Mouse (Mus musculus) embryonic facial prominence, embryonic 11.5 days (tissue): Measurements from ENCODE around the gene Nmt1. TPM values are rescaled to one million over a fixed set of nuclear protein-coding genes. Genes with fewer than 3 reads are reported as not detected.

Source experiments
- ATAC-seq: fragments of 200-750 bp; cut with Nextera tagmentation; replicated peaks from 2 replicates; pipeline ENCODE4 v1.8.0; 2017; ENCODE audit warnings: low read depth; ENCODE audit not compliant: insufficient number of reproducible peaks, low FRiP score, low TSS enrichment
- DNase-seq: peaks from one replicate; pipeline ENCODE4 v3.0.0-alpha.2; 2015; ENCODE audit warnings: low spot score
- H3K27ac ChIP-seq: fragments of 300-500 bp; sonication (generic); replicated peaks from 2 replicates; pipeline ENCODE4 v1.5.1; 2014; ENCODE audit warnings: mild to moderate bottlenecking, low read depth, low read length, control low read depth
- H3K27me3 ChIP-seq: fragments of 300-500 bp; sonication (generic); 2 replicates; pipeline ENCODE4 v1.6.1; 2014; ENCODE audit warnings: mild to moderate bottlenecking, low read length, moderate library complexity, mixed read lengths; ENCODE audit not compliant: control insufficient read depth, insufficient read depth
- H3K36me3 ChIP-seq: fragments of 300-500 bp; sonication (generic); replicated peaks from 2 replicates; pipeline ENCODE4 v1.6.1; 2014; ENCODE audit warnings: low read depth, mild to moderate bottlenecking, low read length, moderate library complexity, mixed read lengths; ENCODE audit not compliant: control insufficient read depth, insufficient read depth
- H3K4me1 ChIP-seq: fragments of 300-500 bp; sonication (generic); 2 replicates; pipeline ENCODE4 v1.6.1; 2014; ENCODE audit warnings: low read length, mixed read lengths; ENCODE audit not compliant: control insufficient read depth, insufficient read depth
- H3K4me2 ChIP-seq: fragments of 300-500 bp; sonication (generic); 2 replicates; pipeline ENCODE4 v1.6.1; 2014; ENCODE audit warnings: low read depth, mild to moderate bottlenecking, control low read depth, low read length, moderate library complexity
- H3K4me3 ChIP-seq: fragments of 300-500 bp; sonication (generic); 2 replicates; pipeline ENCODE4 v1.5.1; 2014; ENCODE audit warnings: low read depth, low read length, control low read depth
- H3K9ac ChIP-seq: fragments of 300-500 bp; sonication (generic); replicated peaks from 2 replicates; pipeline ENCODE4 v1.6.1; 2014; ENCODE audit warnings: mild to moderate bottlenecking, control low read depth, low read length
- H3K9me3 ChIP-seq: fragments of 300-500 bp; sonication (generic); replicated peaks from 2 replicates; pipeline ENCODE4 v1.6.1; 2016; ENCODE audit warnings: mild to moderate bottlenecking, low read length, inconsistent platforms, mixed read lengths; ENCODE audit not compliant: control insufficient read depth
- WGBS: fragments of 180-500 bp; shearing (Covaris S2); extraction: QIAGEN DNeasy Blood & Tissue Kit; methylation state at CpG from one replicate; pipeline ENCODE4 v1.1.7; 2014; 5-methylcytosine and 5-hydroxymethylcytosine counted together
- polyA plus RNA-seq: library from polyadenylated mRNA; unstranded; fragments of >200 nt; fragmentation: Nextera tagmentation; extraction: Ambion mirVana; gene quantifications from 2 replicates; pipeline ENCODE4 v1.2.1, GENCODE M21; 2014

Nmt1 gene
- polyA plus RNA-seq, 1 experiment from 2014 or later, result 48.6 TPM

DNA sequence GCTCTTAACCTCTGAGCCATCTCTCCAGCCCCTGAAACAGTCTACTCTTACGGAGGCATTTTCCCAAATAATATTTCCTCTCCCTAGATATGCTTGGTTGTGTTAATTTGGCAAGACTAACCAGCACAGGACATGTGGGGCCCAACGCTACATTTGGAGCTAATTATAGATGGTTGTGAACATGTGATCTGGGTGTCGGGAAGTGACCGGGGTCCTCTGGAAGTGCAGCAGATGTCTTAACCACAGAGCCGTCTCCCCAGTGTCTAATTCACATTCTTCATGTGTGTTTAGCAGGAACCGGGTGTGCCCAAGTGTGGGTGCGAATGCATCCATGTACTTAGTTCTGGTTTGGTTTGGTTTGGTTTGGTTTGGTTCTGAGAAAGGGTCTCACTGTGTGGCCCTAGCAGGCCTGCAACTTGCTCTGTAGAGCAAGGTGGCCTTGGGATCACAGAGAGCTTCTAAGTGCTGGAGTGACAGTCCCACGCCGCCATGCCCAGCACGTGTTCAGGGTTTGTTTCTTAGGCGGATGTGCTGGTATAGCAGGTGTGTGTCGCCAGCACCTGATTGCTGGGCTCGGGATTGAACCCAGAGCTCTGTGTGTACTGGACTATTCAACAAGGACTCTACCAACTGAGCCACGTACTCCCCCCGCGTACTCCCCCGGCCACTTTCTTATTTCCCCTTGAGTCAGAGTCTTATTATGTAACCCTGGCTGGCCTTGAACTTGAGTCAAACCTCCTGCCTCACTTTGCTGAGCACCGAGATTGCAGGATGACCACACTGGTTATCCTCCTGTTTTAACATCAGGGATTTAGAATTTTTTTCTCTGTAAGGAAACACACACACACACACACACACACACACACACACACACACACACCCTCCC lies 25.4 kb downstream of the Nmt1 start:
- H3K36me3 ChIP-seq, result peaks cover 13% of the 10 kb centered on the region
- H3K9ac ChIP-seq, result no peak overlapping the region
- DNase-seq, result no peak
- no peak overlapping the region for H3K27ac ChIP-seq
- no peaks in the 10 kb centered on the region for H3K9me3 ChIP-seq
- no peak for ATAC-seq
- no peaks in the 10 kb centered on the region for H3K4me1 ChIP-seq
- no peaks in the 10 kb centered on the region for H3K27me3 ChIP-seq
- no peak overlapping the region for H3K4me2 ChIP-seq
- whole genome bisulfite sequencing, result 89% methylated on average over 18 of the region's 18 CpGs
- H3K4me3 ChIP-seq, result no peak overlapping the region

DNA sequence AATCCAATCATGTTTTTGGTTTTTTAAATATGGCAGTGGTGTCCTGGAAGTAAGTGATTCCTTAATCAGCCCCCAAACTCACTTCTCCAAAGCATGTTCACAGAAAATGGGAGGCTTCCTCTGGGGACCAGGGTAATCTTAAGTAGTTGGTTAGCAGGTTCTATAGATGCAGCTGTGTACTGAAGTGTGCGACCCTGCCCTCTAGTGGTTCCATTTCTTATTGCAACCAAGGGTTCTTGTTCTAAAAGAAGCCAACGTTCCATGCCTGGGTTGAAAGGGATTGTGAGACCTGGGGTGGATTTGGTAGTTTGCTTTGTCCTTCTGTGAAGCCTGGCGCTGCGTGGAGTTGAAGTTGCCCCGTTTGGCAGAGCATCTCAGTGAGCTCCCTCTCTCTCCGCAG lies 26.8 kb downstream of the Nmt1 start:
- WGBS, result 45% methylated on average over 6 of the region's 6 CpGs
- Histone ChIP-seq H3K9me3 (no peaks in the 10 kb centered on the region), H3K27me3 (no peaks in the 10 kb centered on the region), H3K4me1 (no peaks in the 10 kb centered on the region), H3K4me3 (no peak overlapping the region), H3K36me3 (peaks cover 13% of the 10 kb centered on the region), H3K27ac (no peak overlapping the region), H3K4me2 (no peak overlapping the region), H3K9ac (no peak overlapping the region)
- ATAC-seq, result no peak
- peak; percentile 90 for DNase-seq

DNA sequence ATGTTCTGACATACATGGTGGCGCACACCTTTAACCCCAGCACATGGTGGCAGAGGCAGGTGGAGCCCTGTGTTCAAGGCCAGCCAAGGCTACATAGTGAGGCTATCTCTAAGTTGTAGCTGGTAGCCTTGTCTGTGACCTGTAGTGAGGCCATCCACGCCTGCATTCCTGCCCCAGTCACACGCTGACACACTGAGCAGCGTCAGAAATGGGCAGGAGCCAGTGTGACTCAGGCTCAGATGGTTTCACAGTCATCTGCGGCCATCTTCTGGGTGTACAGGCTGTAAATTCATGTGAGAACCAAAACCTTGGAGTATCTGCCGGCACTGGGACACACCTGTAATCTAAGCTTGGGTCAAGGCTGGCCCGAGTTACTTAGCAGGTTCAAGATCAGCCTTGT lies 28.6 kb downstream of the Nmt1 start:
- no peak overlapping the region for H3K27ac ChIP-seq
- H3K4me3 ChIP-seq, result no peak overlapping the region
- H3K36me3 ChIP-seq, result peaks cover 13% of the 10 kb centered on the region
- DNase-seq (no peak), ATAC-seq (no peak; the same call in 1 of the 2 replicates)
- H3K4me1 ChIP-seq, result no peaks in the 10 kb centered on the region
- H3K9ac ChIP-seq, result no peak overlapping the region
- no peaks in the 10 kb centered on the region for H3K27me3 ChIP-seq
- H3K9me3 ChIP-seq, result no peaks in the 10 kb centered on the region
- H3K4me2 ChIP-seq, result no peak overlapping the region
- WGBS, result 95% methylated on average over 7 of the region's 7 CpGs

DNA sequence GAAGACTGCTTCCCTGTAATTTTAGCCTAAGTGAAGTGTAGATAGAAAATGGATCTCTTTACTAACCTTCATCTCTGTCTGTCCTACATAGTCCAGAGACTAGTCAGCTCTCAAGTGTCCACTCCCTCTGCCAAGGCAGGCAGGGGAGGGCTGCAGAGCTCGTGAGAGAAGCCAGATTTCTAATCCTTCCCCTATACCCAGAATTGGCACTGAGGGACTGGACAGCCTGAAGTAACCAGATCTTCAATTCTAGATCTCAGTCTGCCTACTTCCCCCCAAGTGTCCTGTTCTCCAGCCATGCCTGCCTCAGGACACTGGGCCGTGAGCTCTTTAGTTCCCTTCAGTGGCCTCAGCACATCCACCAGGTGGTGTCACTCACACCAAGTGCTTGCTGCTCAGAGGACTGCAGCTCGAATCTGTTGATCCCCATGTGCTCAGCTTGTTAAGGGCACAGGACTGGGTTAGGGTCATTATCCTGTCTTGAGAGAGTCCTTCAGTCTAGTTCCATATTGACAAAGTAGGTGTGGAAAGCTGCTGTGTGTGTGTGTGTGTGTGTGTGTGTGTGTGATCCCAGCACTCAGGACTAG lies 30.6 kb downstream of the Nmt1 start:
- Histone ChIP-seq H3K27ac (no peak overlapping the region), H3K36me3 (peaks cover 20% of the 10 kb centered on the region)

DNA sequence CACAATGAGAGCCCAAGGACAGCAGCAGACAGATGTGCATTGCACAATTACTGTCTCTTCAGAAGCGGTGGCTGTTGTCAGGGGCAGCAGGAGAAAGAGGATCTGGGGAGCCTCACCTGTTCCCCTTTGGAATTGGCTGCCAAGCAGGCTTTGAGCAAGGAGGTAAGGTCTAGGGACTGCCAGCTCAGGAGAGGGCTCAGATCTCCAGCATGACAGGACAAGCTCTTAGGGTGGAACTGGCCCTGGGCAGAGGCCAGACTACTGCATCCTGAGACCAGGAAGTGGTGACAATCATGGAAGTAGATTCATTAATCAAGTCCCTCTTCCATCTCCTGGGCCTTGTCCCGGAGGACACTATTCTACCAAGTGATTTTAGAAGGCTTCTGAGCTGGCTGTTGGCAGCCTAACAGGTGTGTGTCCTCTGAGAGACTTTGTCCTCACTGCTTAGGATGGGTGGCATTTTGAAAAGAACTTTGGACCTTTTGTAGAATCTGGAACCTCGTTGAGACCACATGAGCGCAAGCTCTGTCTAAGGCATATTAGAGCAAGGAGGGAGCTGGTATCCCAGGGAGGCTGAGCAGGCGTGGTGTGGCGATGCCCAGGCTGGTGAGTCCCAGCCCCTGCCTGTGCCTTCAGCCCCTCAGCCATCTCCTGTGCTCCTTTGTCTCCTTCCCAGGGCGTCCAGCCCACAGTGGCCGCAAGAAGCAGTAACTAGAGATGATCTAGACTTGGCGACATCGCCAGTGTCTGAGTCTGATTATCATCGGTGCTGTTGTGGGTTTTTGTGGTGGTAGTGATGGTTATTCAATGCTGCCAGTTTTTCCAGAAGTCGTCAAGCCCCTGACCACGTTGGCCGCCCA lies 38.4 kb downstream of the Nmt1 start:
- no peak overlapping the region for H3K9ac ChIP-seq
- no peaks in the 10 kb centered on the region for H3K9me3 ChIP-seq
- no peak overlapping the region for H3K4me3 ChIP-seq
- no peak overlapping the region for H3K4me2 ChIP-seq
- 95% methylated on average over 14 of the region's 14 CpGs for WGBS
- no peak overlapping the region for H3K27ac ChIP-seq
- no peaks in the 10 kb centered on the region for H3K4me1 ChIP-seq
- H3K27me3 ChIP-seq, result no peaks in the 10 kb centered on the region
- peaks cover 23% of the 10 kb centered on the region for H3K36me3 ChIP-seq
- ATAC-seq (no peak), DNase-seq (no peak)

More for the DNA sequence above, 30.6 kb downstream of the Nmt1 start:
- Histone ChIP-seq H3K4me3 (no peak overlapping the region), H3K9ac (no peak overlapping the region), H3K4me1 (no peaks in the 10 kb centered on the region), H3K9me3 (no peaks in the 10 kb centered on the region), H3K4me2 (no peak overlapping the region), H3K27me3 (no peaks in the 10 kb centered on the region)
- DNase-seq (no peak), ATAC-seq (no peak)
- 75% methylated on average over 3 of the region's 3 CpGs for WGBS

DNA sequence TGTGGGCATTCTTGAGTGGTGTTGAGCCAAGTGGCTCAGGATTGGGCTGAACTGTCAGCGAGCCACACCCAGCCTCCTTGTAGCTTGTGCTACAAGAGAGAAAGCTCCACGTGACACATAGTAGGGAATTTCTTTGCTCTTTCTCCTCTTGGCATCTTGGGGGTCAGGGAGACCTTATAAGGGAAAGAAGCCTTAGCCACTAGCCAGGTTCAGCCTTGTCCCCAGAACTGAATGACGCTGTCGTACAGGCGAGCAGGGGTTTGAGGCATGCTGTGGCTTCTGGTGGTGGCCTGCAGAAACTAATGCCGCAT lies 39.0 kb downstream of the Nmt1 start:
- Histone ChIP-seq H3K36me3 (peaks cover 21% of the 10 kb centered on the region), H3K4me3 (no peak overlapping the region), H3K9ac (no peak overlapping the region), H3K4me1 (no peaks in the 10 kb centered on the region), H3K27me3 (no peaks in the 10 kb centered on the region), H3K4me2 (no peak overlapping the region), H3K27ac (no peak overlapping the region), H3K9me3 (no peaks in the 10 kb centered on the region)
- DNase-seq (no peak), ATAC-seq (no peak)
- WGBS, result 94% methylated on average over 6 of the region's 6 CpGs

DNA sequence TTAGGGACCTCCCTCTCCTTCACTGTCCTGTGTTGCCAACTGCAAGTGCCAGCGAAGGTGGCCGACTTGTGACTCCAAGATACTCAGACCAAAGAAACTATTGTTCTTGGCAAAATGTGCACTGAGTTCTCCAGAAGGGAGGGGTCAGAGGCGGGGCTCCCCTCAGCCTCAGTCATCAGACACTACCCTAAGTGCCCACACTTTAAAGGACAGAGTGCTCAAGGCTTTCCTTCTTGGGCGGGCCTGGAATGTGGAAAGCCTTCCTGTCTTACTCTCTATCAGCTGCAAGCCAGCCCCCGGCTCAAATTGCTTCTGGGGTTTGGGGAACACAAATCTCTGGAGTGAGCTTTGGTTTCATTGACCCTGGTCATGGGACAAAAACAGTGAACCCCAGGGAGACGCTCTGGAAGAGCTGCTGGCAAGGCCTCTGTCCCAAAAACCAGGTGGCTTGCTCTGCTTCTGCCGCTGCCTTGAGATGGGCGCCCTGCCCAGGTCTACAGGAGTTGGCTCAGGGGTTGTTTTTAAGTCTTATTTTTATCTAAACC lies 39.5 kb downstream of the Nmt1 start:
- Histone ChIP-seq H3K27ac (no peak overlapping the region), H3K36me3 (peaks cover 21% of the 10 kb centered on the region)
- WGBS, result 73% methylated on average over 8 of the region's 8 CpGs

More for the DNA sequence above, 39.5 kb downstream of the Nmt1 start:
- Histone ChIP-seq H3K4me2 (no peak overlapping the region), H3K9ac (no peak overlapping the region), H3K4me1 (no peaks in the 10 kb centered on the region), H3K27me3 (no peaks in the 10 kb centered on the region), H3K4me3 (no peak overlapping the region), H3K9me3 (no peaks in the 10 kb centered on the region)
- DNase-seq, result no peak
- ATAC-seq, result no peak
